Mouse (Mus musculus): ENCODE data around the gene Ina. TPM values are rescaled to one million over a fixed set of nuclear protein-coding genes. Genes with fewer than 3 reads are reported as not detected.

Ina gene
- polyA plus RNA-seq, 1 experiment from 2014 or later, result 491 TPM

DNA sequence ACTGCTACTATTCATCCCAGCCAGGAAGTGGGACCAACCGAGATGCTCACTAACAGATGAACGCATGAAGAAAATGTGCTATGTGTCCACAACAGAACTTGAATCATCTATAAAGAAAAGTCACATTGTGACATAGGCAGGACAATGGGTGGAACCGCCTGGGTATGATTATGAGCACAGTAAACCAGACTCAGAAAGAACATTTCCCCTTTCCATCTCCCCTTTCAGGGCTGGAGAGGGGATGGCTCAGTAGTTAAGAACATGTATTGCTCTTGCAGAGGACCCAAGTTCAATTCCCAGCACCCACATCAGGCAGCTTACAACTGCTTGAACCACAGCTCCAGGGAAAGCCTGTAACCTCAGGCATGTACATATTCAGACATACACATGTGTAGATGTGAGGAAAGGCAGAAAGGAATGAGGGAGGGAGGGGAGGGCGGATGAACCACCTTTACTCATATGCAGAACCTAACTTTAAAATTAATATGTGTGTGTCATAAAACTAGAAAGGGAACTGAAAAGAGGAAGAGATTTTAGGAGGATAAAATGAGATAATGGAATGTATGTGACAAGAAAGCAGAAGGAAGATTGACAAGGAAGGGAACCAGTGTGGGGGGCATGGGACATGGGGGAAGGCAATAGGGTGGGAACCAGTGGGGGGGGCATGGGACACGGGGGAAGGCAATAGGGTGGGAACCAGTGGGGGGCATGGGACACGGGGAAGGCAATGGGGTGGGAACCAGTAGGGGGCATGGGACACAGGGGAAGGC, 10.6 kb upstream of the Ina start:
- H3K4me2 ChIP-seq, result no peak overlapping the region
- 76% methylated on average over 6 of the region's 6 CpGs for WGBS
- ATAC-seq (ENCODE audit: low FRiP score), result no peak
- H3K4me1 ChIP-seq, result no peaks in the 10 kb centered on the region
- no peaks in the 10 kb centered on the region for H3K27me3 ChIP-seq (replicated peaks)
- H3K4me3 ChIP-seq (replicated peaks), result no peak overlapping the region
- H3K9me3 ChIP-seq (replicated peaks), result no peaks in the 10 kb centered on the region
- no peaks in the 10 kb centered on the region for H3K36me3 ChIP-seq
- H3K27ac ChIP-seq (replicated peaks), result no peak overlapping the region
- no peak overlapping the region for H3K9ac ChIP-seq (replicated peaks)

DNA sequence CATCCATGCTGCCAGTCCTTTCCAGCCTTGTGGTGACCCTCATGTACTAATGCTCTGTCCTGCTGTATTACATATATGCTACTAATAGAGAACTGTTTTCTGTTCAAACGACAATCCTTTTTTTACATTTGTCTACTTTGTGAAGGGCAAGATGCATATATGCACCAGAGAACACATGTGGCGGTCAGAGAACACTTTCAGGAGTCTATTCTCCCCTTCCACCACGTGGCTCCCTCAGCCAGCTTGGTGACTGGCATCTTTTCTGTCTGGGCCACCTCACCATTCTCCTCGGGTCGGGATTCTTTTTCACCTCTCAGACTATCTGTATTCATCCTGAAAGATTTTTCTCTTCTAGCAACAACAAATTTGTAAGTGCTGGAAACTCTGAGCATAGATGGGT, 8.6 kb upstream of the Ina start:
- WGBS, result 63% methylated on average over 5 of the region's 5 CpGs
- ATAC-seq (ENCODE audit: low FRiP score), result no peak
- Histone ChIP-seq H3K27me3 (replicated peaks) (no peaks in the 10 kb centered on the region), H3K4me2 (no peak overlapping the region), H3K27ac (replicated peaks) (no peak overlapping the region), H3K9ac (replicated peaks) (no peak overlapping the region), H3K4me3 (replicated peaks) (no peak overlapping the region), H3K36me3 (no peaks in the 10 kb centered on the region), H3K9me3 (replicated peaks) (no peaks in the 10 kb centered on the region), H3K4me1 (no peaks in the 10 kb centered on the region)

DNA sequence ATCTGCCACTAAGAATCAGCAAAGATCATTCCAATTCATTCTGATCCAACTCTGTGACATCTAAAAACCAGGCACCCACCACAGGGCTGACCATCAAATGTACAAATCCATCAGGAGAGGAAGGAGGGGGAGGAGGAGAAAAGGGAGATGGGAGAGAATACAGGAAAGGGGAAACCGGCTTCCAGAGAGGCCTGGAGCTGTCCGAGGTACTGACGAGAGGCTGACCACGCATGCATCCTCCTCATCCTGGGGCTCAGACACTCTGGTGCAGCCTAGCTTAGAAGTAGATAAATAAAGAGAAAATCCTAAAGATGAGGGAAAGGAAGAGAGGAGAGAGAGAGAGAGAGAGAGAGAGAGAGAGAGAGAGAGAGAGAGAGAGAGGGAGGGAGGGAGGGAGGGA, 8.2 kb upstream of the Ina start:
- WGBS, result 1% methylated on average over 4 of the region's 4 CpGs
- no peaks in the 10 kb centered on the region for H3K27me3 ChIP-seq (replicated peaks)
- H3K27ac ChIP-seq (replicated peaks), result no peak overlapping the region
- no peaks in the 10 kb centered on the region for H3K4me1 ChIP-seq
- no peaks in the 10 kb centered on the region for H3K9me3 ChIP-seq (replicated peaks)
- no peak overlapping the region for H3K4me3 ChIP-seq (replicated peaks)
- ATAC-seq (ENCODE audit: low FRiP score), result no peak
- no peak overlapping the region for H3K4me2 ChIP-seq
- no peak overlapping the region for H3K9ac ChIP-seq (replicated peaks)
- H3K36me3 ChIP-seq, result no peaks in the 10 kb centered on the region

DNA sequence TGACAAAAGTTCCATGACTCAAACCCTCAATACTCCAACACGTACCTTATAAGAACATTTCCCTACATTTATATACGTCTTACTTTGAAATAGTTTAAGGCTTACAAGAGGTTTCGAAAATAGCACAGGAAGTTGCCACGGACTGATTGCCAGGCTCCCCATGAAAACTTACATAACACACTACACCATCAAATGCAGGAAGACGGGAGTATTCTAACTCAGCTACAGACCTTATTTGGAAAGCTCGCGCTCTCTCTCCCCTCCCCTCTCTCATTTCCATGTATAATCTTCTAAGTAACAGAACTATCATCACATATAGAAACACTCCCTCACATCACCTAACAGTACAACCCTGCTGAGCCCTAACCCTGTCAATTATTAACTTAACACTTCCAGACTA, 5.1 kb upstream of the Ina start:
- ATAC-seq (ENCODE audit: low FRiP score), result no peak
- H3K4me1 ChIP-seq, result peaks cover 8% of the 10 kb centered on the region
- H3K9ac ChIP-seq (replicated peaks), result no peak overlapping the region
- 93% methylated on average over 7 of the region's 7 CpGs for WGBS
- peaks cover 4% of the 10 kb centered on the region; the same call in 1 of the 2 replicates for H3K27me3 ChIP-seq (replicated peaks)
- no peak overlapping the region for H3K4me2 ChIP-seq
- no peaks in the 10 kb centered on the region for H3K9me3 ChIP-seq (replicated peaks)
- no peak overlapping the region for H3K27ac ChIP-seq (replicated peaks)
- H3K4me3 ChIP-seq (replicated peaks), result no peak overlapping the region
- H3K36me3 ChIP-seq, result no peaks in the 10 kb centered on the region

DNA sequence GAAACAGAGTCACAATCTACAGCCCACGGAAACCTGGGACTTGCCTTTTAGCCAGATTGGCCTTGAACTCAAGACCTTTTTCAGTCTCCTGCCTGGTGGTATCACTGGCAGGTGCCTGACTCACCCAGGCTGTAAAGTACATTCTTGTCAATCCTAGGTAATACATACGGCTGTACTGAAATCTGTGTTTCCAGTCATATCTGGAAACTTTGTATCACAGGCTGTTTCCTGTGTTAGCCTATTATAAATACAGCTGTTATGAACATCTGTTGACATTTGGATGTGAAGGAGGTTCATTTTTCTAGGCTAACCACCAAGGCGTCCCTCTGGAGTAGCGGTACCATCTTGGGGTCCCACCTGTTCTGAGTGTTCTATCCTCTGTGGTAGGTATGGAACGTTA, 4.6 kb upstream of the Ina start:
- WGBS, result 88% methylated on average over 5 of the region's 5 CpGs
- H3K27ac ChIP-seq (replicated peaks), result no peak overlapping the region
- peaks cover 8% of the 10 kb centered on the region for H3K4me1 ChIP-seq
- no peaks in the 10 kb centered on the region for H3K9me3 ChIP-seq (replicated peaks)
- no peak for ATAC-seq (ENCODE audit: low FRiP score)
- no peak overlapping the region for H3K4me3 ChIP-seq (replicated peaks)
- no peaks in the 10 kb centered on the region for H3K36me3 ChIP-seq
- no peak overlapping the region for H3K9ac ChIP-seq (replicated peaks)
- H3K4me2 ChIP-seq, result no peak overlapping the region
- peaks cover 4% of the 10 kb centered on the region; the same call in 1 of the 2 replicates for H3K27me3 ChIP-seq (replicated peaks)

DNA sequence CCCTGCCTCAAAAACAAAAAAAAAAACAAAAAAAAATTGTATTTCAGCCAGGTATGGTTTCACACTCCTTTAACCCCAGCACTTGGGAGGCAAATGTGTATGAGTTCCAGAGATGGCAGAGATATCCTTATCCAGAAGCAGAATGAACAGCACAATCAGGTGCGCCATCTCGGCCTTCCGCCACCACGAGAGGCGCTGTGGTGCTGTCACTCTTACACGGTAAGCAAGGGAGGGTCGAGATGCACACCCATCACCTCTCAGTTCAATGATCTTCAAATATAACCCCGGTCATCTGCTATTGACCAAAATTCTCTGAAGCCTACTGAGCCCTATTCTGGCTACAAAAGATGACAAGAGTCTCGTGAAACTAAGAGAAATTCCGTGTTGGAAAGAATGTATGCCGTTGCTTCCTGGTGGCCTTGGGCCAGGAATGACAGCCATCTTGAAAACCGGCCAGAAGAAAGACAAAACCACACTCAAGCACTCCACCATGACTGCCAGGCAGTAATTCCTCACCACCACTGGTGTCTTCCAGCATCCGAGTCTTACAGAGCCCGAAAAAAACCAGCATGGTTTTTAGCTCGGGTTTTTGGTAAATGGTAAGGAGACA, 1.9 kb upstream of the Ina start:
- no peak overlapping the region for H3K9ac ChIP-seq (replicated peaks)
- H3K4me1 ChIP-seq, result peaks cover 8% of the 10 kb centered on the region
- H3K4me2 ChIP-seq, result peak overlapping the region; percentile 76
- H3K27me3 ChIP-seq (replicated peaks), result peaks cover 6% of the 10 kb centered on the region; the same call in 1 of the 2 replicates
- H3K4me3 ChIP-seq (replicated peaks), result peak overlapping the region; percentile 72; the same call in 1 of the 2 replicates
- H3K9me3 ChIP-seq (replicated peaks), result no peaks in the 10 kb centered on the region
- H3K36me3 ChIP-seq, result no peaks in the 10 kb centered on the region
- ATAC-seq (ENCODE audit: low FRiP score), result no peak
- peak overlapping the region; percentile 94; the same call in 1 of the 2 replicates for H3K27ac ChIP-seq (replicated peaks)
- WGBS, result 87% methylated on average over 15 of the region's 15 CpGs

DNA sequence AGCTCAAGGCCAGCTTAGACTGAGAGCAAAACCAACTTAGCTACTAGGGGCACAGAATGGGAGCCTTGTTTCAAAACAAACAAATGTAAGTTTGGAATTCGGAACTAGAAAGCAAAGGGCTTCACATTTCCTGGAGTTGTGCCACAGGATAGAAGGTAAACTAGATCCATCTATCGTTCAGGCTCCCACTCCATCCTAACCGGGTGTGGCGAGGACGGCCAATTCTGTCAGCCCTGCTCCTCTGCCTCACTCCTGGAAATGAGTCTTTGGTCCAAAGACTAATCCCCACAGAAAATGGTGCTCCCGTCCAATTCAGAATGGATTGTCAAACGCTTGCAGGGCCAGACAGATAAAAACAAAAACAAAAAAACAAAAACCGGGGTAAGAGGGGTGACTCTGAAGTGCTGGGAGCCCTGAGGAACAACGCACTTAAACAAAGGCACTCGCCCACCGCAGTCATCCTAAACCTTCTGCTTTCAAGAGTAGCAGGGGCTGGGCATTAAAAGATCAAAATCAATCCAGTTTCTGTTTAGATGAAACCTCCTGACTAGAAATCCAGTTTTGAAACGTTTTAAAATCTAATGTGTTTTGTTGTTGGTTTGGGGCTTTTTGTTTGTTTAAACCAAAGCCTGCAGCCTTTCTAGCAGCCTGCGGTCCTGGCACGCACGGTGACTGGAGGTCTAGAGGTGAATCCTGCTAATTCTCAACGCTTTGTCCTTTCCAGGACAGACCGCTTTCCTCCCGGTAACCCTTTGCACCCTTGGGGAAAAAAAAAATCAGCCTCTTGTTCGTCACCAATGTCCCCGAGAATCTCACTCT, 949 bp upstream of the Ina start:
- Histone ChIP-seq H3K4me3 (replicated peaks) (peak overlapping the region; percentile 72), H3K9ac (replicated peaks) (peak overlapping the region; percentile 85), H3K27ac (replicated peaks) (peak overlapping the region; percentile 94), H3K4me2 (peak overlapping the region; percentile 76), H3K9me3 (replicated peaks) (no peaks in the 10 kb centered on the region), H3K36me3 (no peaks in the 10 kb centered on the region), H3K27me3 (replicated peaks) (peaks cover 6% of the 10 kb centered on the region; the same call in 1 of the 2 replicates), H3K4me1 (peaks cover 13% of the 10 kb centered on the region)
- no peak; the same call in 1 of the 2 replicates for ATAC-seq (ENCODE audit: low FRiP score)
- 8% methylated on average over 20 of the region's 20 CpGs for WGBS

DNA sequence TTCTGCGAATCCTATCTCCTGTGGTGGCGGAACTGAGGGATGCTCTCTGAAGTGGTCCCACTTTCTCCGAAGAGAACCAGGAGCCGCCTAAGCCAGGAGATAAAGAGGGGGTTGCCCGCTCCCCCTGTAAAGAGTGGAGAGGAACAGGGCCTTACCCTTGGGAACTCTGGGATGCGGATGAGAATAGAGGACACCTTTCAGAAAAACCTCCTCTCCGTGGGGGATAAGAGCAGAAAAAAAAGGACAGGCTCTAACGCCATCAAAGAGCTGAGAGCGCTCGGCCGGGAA, 395 bp upstream of the Ina start:
- H3K27me3 ChIP-seq (replicated peaks), result peaks cover 6% of the 10 kb centered on the region; the same call in 1 of the 2 replicates
- peak overlapping the region; percentile 94 for H3K27ac ChIP-seq (replicated peaks)
- H3K9ac ChIP-seq (replicated peaks), result peak overlapping the region; percentile 85
- peaks cover 18% of the 10 kb centered on the region for H3K4me1 ChIP-seq
- no peaks in the 10 kb centered on the region for H3K9me3 ChIP-seq (replicated peaks)
- 0% methylated on average over 11 of the region's 11 CpGs for WGBS
- no peaks in the 10 kb centered on the region for H3K36me3 ChIP-seq
- ATAC-seq (ENCODE audit: low FRiP score), result peak; percentile 42
- peak overlapping the region; percentile 76 for H3K4me2 ChIP-seq
- H3K4me3 ChIP-seq (replicated peaks), result peak overlapping the region; percentile 72

DNA sequence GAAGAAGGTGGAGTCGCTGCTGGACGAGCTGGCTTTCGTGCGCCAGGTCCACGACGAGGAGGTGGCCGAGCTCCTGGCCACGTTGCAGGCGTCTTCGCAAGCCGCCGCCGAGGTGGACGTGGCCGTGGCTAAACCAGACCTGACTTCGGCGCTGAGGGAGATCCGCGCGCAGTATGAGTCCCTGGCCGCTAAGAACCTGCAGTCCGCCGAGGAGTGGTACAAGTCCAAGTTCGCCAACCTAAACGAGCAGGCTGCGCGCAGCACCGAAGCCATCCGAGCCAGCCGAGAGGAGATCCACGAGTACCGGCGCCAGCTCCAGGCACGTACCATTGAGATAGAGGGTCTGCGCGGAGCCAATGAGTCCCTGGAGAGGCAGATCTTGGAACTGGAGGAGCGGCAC, 898 bp downstream of the Ina start:
- no peaks in the 10 kb centered on the region; the same call in 1 of the 2 replicates for H3K36me3 ChIP-seq
- peak overlapping the region; percentile 76 for H3K4me2 ChIP-seq
- ATAC-seq (ENCODE audit: low FRiP score), result peak; percentile 6; the same call in 1 of the 2 replicates
- H3K9me3 ChIP-seq (replicated peaks), result no peaks in the 10 kb centered on the region
- H3K4me3 ChIP-seq (replicated peaks), result peak overlapping the region; percentile 72
- peaks cover 31% of the 10 kb centered on the region for H3K4me1 ChIP-seq
- under 1% methylated on average over 37 of the region's 37 CpGs for WGBS
- peak overlapping the region; percentile 85 for H3K9ac ChIP-seq (replicated peaks)
- H3K27ac ChIP-seq (replicated peaks), result peak overlapping the region; percentile 94
- peaks cover 6% of the 10 kb centered on the region; the same call in 1 of the 2 replicates for H3K27me3 ChIP-seq (replicated peaks)

DNA sequence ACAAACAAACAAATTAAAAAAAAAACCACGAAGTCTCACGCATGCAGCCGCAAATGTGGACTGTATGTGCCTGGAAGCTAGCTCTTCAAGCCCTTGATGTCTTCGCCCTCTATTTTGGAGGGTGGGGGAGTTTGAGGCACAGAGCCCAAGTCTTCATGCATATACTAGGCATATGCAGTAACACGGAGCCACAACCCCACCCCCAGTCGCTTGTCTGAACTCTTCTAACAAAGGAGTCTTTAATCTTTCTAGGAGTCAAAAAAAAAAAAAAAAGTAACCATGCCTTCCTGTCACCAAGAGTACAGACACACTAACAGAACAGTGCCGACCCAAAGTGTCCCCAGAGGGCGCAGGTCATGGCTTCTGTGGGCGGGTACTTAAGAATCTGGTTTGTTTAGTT, 1.5 kb downstream of the Ina start:
- Histone ChIP-seq H3K4me3 (replicated peaks) (peak overlapping the region; percentile 72), H3K27ac (replicated peaks) (peak overlapping the region; percentile 94), H3K4me2 (peak overlapping the region; percentile 76), H3K36me3 (peaks cover 3% of the 10 kb centered on the region), H3K27me3 (replicated peaks) (peaks cover 6% of the 10 kb centered on the region; the same call in 1 of the 2 replicates), H3K9me3 (replicated peaks) (no peaks in the 10 kb centered on the region), H3K9ac (replicated peaks) (peak overlapping the region; percentile 85), H3K4me1 (peaks cover 32% of the 10 kb centered on the region)
- 3% methylated on average over 9 of the region's 9 CpGs for WGBS
- ATAC-seq (ENCODE audit: low FRiP score), result no peak

DNA sequence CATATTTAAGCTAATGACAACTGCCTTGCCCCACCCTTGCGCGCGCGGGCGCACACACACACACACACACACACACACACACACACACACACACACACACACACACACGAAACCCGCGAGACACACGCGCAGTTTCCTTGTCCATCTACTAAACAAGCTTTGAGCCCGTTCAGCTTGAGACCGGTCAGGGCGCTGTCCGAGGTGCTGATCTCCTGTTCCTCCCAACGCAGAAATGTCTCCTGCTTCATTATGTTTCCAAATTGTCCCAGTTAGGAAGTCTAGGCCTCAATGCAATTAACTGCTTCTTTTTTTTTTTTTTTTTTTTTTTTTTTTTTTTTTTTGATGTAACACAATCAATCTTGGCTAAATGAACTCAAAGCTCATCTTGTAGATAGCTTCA, 2.0 kb downstream of the Ina start:
- peaks cover 32% of the 10 kb centered on the region for H3K4me1 ChIP-seq
- H3K4me2 ChIP-seq, result peak overlapping the region; percentile 76
- peaks cover 6% of the 10 kb centered on the region; the same call in 1 of the 2 replicates for H3K27me3 ChIP-seq (replicated peaks)
- H3K36me3 ChIP-seq, result peaks cover 8% of the 10 kb centered on the region
- H3K27ac ChIP-seq (replicated peaks), result peak overlapping the region; percentile 94
- no peak for ATAC-seq (ENCODE audit: low FRiP score)
- peak overlapping the region; percentile 72 for H3K4me3 ChIP-seq (replicated peaks)
- no peaks in the 10 kb centered on the region for H3K9me3 ChIP-seq (replicated peaks)
- peak overlapping the region; percentile 85 for H3K9ac ChIP-seq (replicated peaks)
- WGBS, result under 1% methylated on average over 15 of the region's 15 CpGs
